Mouse (Mus musculus) intestine, embryonic 15.5 days (tissue): ENCODE data around the gene Zbtb38. TPM values are rescaled to one million over a fixed set of nuclear protein-coding genes. Genes with fewer than 3 reads are reported as not detected.

ENCODE experiments used
- ATAC-seq: fragments of 200-750 bp; cut with Nextera tagmentation; 2 replicates; pipeline ENCODE4 v1.8.0; 2017; ENCODE audit warnings: moderate TSS enrichment, moderate library complexity
- H3K27ac ChIP-seq: fragments of 300-500 bp; sonication (generic); 2 replicates; pipeline ENCODE4 v1.5.1; 2015; ENCODE audit warnings: mild to moderate bottlenecking, inconsistent platforms
- H3K27me3 ChIP-seq: fragments of 300-500 bp; sonication (generic); replicated peaks from 2 replicates; pipeline ENCODE4 v1.6.1; 2015; ENCODE audit warnings: inconsistent platforms
- H3K36me3 ChIP-seq: fragments of 300-500 bp; sonication (generic); 2 replicates; pipeline ENCODE4 v1.6.1; 2015; ENCODE audit warnings: inconsistent platforms
- H3K4me1 ChIP-seq: fragments of 300-500 bp; sonication (generic); replicated peaks from 2 replicates; pipeline ENCODE4 v1.6.1; 2015; ENCODE audit warnings: inconsistent platforms
- H3K4me2 ChIP-seq: fragments of 300-500 bp; sonication (generic); replicated peaks from 2 replicates; pipeline ENCODE4 v1.6.1; 2015; ENCODE audit warnings: mild to moderate bottlenecking, inconsistent platforms
- H3K4me3 ChIP-seq: fragments of 300-500 bp; sonication (generic); replicated peaks from 2 replicates; pipeline ENCODE4 v1.5.1; 2015; ENCODE audit warnings: inconsistent platforms
- H3K9ac ChIP-seq: fragments of 300-500 bp; sonication (generic); 2 replicates; pipeline ENCODE4 v1.6.1; 2015; ENCODE audit warnings: inconsistent platforms
- H3K9me3 ChIP-seq: fragments of 300-500 bp; sonication (generic); 2 replicates; pipeline ENCODE4 v1.6.1; 2016; ENCODE audit warnings: inconsistent platforms
- WGBS: fragments of 180-500 bp; shearing (Covaris S2); methylation state at CpG from one replicate; pipeline ENCODE4 v1.1.7; 2015; 5-methylcytosine and 5-hydroxymethylcytosine counted together
- polyA plus RNA-seq: library from polyadenylated mRNA; unstranded; fragments of >200 nt; fragmentation: Nextera tagmentation; extraction: Ambion mirVana; gene quantifications from 2 replicates; pipeline ENCODE4 v1.2.1, GENCODE M21; 2015

Gene Zbtb38
- polyA plus RNA-seq, 1 experiment from 2014 or later = 22.9 TPM

DNA sequence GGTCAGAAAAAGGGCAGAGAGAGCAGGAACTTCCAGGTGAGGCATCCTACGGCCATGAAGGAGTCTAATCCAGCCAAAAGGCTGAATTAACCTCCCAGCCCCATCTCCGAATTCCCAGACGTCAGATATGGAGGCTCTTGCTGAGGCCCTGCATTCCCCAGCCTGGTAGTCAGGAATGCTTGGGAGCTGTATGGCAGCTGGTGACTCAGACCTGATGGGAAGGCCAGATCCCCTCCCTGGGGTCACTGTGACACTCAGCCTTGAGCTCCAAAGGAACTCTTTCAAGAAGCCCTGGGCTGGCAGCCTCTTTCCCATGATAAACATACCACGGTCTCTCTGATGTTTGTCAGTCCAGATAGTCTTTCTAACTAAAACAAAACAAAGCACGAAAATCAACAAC is 30.6 kb upstream of the Zbtb38 start:
- WGBS = 60% methylated on average over 5 of the region's 5 CpGs
- ATAC-seq = no peak
- Histone ChIP-seq H3K9ac (no peak overlapping the region), H3K9me3 (no peaks in the 10 kb centered on the region), H3K4me1 (0 out of 2 replicates have a peak, but pooled peaks cover 4% of the 10 kb centered on the region), H3K27ac (no peak overlapping the region), H3K36me3 (no peaks in the 10 kb centered on the region), H3K4me3 (no peak overlapping the region), H3K27me3 (no peaks in the 10 kb centered on the region), H3K4me2 (no peak overlapping the region)

DNA sequence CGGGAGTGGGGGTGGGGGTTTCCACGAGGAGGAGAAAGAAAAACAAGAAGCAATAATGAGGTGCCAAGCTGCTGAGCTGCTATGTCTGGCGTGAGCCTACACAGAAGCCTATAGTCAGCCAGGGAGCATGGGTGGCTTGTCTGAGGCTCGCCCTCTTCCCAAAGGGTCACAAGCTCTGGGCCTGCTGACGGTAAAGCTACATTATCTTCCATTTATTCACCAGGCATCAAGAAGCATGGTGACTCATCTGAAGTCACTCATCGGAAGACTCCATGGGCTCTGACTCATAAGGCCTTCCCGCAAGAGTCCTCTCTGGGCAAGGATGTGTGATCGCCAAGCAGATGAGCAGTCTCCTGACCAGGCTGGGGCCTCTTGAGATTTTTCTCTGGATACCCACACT is 29.4 kb upstream of the Zbtb38 start:
- H3K36me3 ChIP-seq = no peaks in the 10 kb centered on the region
- no peak overlapping the region for H3K27ac ChIP-seq
- H3K4me1 ChIP-seq = 0 out of 2 replicates have a peak, but pooled peaks cover 4% of the 10 kb centered on the region
- no peaks in the 10 kb centered on the region for H3K27me3 ChIP-seq
- ATAC-seq = no peak
- no peak overlapping the region for H3K9ac ChIP-seq
- no peak overlapping the region for H3K4me2 ChIP-seq
- WGBS = 80% methylated on average over 8 of the region's 8 CpGs
- no peak overlapping the region for H3K4me3 ChIP-seq
- no peaks in the 10 kb centered on the region for H3K9me3 ChIP-seq

DNA sequence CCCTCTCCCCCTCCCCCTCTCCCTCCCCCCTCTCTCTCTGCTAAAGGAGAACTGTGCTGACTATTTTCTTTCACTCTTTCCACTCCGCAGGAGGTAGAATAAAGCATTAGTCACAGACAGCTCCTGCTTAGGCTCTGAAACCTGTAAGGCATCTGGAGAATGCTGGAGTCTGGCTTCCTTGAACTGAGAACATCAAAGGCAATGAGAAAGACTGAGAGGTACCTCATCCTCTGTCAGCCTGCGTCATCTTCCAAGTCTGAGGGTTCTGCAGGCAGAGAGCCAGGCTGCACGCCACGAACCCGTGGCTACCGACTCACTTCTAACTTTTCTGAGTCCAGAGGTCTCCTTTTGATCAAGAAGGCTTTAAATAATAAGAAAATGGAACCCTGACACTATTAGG is 20.5 kb upstream of the Zbtb38 start:
- no peak overlapping the region for H3K9ac ChIP-seq
- no peaks in the 10 kb centered on the region for H3K36me3 ChIP-seq
- WGBS = 18% methylated on average over 6 of the region's 6 CpGs
- H3K9me3 ChIP-seq = no peaks in the 10 kb centered on the region
- no peak overlapping the region for H3K4me2 ChIP-seq
- no peak overlapping the region for H3K27ac ChIP-seq
- H3K27me3 ChIP-seq = no peaks in the 10 kb centered on the region
- no peaks in the 10 kb centered on the region for H3K4me1 ChIP-seq
- no peak; the same call in 1 of the 2 replicates for ATAC-seq
- no peak overlapping the region for H3K4me3 ChIP-seq

DNA sequence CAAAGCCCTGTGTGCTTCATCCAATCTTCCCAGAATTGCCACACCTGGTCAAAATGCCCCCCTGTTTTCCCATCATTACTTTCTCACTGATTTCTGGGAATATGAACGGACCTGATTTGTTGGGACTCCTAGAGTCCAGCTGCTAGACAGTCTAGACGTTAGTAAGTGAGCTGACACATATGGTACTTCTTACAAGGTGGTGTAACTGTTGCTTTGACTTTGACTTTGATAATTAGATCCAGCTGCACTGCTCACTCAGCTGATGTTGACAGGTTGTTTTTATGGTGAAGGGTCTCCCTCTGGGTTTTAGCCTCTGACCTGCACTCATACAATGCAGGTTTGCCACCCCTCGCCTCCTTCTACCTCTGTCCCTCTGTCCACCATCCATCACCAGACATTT is 17.8 kb upstream of the Zbtb38 start:
- Histone ChIP-seq H3K27ac (no peak overlapping the region), H3K9ac (no peak overlapping the region), H3K9me3 (no peaks in the 10 kb centered on the region), H3K27me3 (no peaks in the 10 kb centered on the region), H3K4me2 (no peak overlapping the region), H3K4me3 (no peak overlapping the region), H3K36me3 (no peaks in the 10 kb centered on the region), H3K4me1 (0 out of 2 replicates have a peak, but pooled peaks cover 1% of the 10 kb centered on the region)
- WGBS = 76% methylated on average over 3 of the region's 3 CpGs
- ATAC-seq = no peak

DNA sequence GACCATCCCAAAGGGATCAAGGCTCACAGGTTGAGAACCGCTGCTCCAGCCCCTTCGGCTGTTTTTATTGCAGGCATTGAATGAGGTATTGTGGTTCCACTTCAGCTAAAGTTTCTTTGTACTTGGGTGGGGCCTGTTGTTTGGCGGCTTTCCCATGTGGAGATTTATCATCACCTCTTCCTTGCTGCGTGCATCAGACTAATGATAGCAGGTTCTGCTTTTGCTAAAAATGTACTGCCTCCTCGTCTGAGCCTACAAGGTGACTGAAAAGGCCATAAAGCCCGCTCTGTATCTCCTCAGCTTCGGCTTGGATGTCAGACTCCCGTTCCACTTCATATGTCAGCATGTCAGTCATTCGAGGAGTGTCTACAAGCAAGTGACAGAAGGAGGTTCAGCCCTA is 17.0 kb upstream of the Zbtb38 start:
- no peak overlapping the region for H3K4me3 ChIP-seq
- 0 out of 2 replicates have a peak, but pooled peaks have one; percentile 18 for ATAC-seq

DNA sequence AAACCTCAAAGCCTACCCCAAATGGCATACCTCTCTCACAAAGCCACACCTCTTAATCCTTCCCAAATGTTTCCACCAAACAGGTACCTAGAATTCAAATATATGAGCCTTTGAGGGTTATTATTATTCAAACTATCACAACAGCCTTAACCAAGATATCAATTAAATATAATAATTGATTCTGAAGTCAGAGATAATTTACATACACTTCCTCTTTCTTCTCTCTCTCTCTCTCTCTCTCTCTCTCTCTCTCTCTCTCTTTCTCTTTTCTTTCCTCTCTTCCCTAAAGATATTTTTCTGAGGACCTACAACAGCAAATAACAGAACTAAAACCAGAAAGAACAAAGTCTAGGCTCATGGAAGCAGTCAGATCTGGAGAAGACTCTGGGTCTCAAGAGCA is 15.2 kb upstream of the Zbtb38 start:
- no peaks in the 10 kb centered on the region for H3K27me3 ChIP-seq
- no peak overlapping the region for H3K9ac ChIP-seq
- 0 out of 2 replicates have a peak, but pooled peaks cover 4% of the 10 kb centered on the region for H3K4me1 ChIP-seq
- ATAC-seq = no peak
- no peak overlapping the region for H3K4me2 ChIP-seq
- H3K4me3 ChIP-seq = no peak overlapping the region
- H3K9me3 ChIP-seq = no peaks in the 10 kb centered on the region
- H3K36me3 ChIP-seq = no peaks in the 10 kb centered on the region
- no peak overlapping the region for H3K27ac ChIP-seq

More for the DNA sequence above, 17.0 kb upstream of the Zbtb38 start:
- H3K27ac ChIP-seq = no peak overlapping the region
- no peaks in the 10 kb centered on the region for H3K36me3 ChIP-seq
- WGBS = 56% methylated on average over 9 of the region's 9 CpGs
- H3K9me3 ChIP-seq = no peaks in the 10 kb centered on the region
- no peak overlapping the region for H3K4me2 ChIP-seq
- H3K27me3 ChIP-seq = no peaks in the 10 kb centered on the region
- no peak overlapping the region for H3K9ac ChIP-seq
- H3K4me1 ChIP-seq = 0 out of 2 replicates have a peak, but pooled peaks cover 4% of the 10 kb centered on the region

DNA sequence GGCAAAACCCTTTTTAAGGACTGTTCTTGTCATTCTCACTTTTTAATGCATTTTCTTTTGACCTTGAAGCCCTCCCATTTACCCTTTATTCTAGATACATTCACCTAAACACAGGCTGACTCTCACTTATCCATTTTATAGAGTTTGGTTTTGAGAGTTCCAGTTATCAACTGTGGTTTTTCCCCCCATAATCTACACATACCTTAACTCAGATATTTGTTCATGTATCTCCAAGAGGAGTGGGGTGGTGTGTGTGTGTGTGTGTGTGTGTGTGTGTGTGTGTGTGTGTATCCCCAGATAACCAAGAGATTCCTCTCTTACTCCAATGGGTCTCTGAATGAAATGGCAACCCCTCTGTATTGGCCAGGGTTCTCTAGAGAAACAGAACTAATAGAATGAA is 13.4 kb upstream of the Zbtb38 start:
- H3K4me2 ChIP-seq = no peak overlapping the region
- H3K9ac ChIP-seq = no peak overlapping the region
- no peak overlapping the region for H3K27ac ChIP-seq
- H3K36me3 ChIP-seq = no peaks in the 10 kb centered on the region
- no peak for ATAC-seq
- H3K27me3 ChIP-seq = no peaks in the 10 kb centered on the region
- no peaks in the 10 kb centered on the region for H3K9me3 ChIP-seq
- 0 out of 2 replicates have a peak, but pooled peaks cover 4% of the 10 kb centered on the region for H3K4me1 ChIP-seq
- H3K4me3 ChIP-seq = no peak overlapping the region

DNA sequence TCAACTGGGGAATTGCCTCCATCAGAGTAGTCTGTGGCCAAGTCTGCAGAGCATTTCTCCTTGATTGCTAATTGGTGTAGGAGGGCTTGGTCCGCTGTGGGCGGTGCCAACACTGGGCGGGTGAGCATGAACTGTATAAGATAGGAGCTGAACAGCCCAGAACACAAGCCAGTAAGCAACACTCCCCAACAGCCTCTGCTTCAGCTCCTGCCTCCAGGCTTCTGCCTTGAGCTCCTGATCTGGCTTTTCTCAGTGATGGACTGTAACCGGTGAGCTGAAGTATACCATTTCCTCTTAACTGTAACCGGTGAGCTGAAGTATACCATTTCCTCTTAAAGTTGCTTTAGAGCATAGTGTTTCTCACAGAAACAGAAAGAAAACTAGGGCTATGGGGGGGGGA is 12.8 kb upstream of the Zbtb38 start:
- 43% methylated on average over 5 of the region's 5 CpGs for whole genome bisulfite sequencing
- Histone ChIP-seq H3K9me3 (no peaks in the 10 kb centered on the region), H3K4me3 (no peak overlapping the region), H3K4me1 (0 out of 2 replicates have a peak, but pooled peaks cover 4% of the 10 kb centered on the region), H3K27me3 (no peaks in the 10 kb centered on the region), H3K9ac (no peak overlapping the region), H3K4me2 (no peak overlapping the region), H3K27ac (no peak overlapping the region), H3K36me3 (no peaks in the 10 kb centered on the region)
- ATAC-seq = peak; percentile 84

DNA sequence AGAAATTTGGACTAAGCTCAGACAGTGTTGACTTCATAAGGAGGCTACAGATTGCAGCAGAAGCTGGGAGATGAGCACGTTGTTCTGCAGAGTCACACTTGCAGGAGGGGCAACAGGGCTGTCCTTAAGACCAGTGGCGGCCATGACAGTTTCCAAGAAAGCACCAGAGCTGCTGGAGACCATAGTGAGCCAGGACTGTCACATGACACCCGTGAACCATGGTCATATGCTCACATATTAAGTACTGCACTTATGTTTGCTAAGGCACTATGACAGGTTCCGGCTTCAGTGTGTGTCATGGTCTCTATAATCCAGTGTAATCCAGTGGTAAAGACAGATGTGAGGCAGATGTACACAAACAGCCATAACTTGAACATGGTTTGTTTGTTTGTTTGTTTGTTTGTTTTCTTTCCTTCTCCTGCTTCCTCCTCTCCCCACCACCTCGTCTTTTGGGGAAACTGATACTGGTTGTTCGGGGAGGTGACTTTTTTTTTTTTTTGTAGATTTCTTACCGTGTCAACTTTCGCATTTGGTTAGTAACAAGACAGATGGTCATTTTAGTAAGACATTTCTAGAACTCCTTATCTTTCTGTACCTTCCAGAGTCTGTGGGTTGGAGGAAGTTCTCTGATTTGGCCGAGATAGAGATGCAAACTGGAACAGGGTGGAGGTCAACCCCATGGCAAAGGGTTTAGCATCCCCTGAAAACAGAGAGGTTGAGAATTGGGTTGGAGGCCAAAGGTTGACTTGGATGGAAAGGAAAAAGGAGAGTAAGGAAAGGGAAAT is 11.4 kb upstream of the Zbtb38 start:
- no peak overlapping the region for H3K4me3 ChIP-seq
- H3K36me3 ChIP-seq = no peaks in the 10 kb centered on the region
- no peak for ATAC-seq
- no peaks in the 10 kb centered on the region for H3K9me3 ChIP-seq
- H3K4me2 ChIP-seq = no peak overlapping the region
- 84% methylated on average over 9 of the region's 9 CpGs for WGBS
- peaks cover 4% of the 10 kb centered on the region; the same call in 1 of the 2 replicates for H3K4me1 ChIP-seq
- no peak overlapping the region for H3K27ac ChIP-seq
- no peak overlapping the region for H3K9ac ChIP-seq
- no peaks in the 10 kb centered on the region for H3K27me3 ChIP-seq

DNA sequence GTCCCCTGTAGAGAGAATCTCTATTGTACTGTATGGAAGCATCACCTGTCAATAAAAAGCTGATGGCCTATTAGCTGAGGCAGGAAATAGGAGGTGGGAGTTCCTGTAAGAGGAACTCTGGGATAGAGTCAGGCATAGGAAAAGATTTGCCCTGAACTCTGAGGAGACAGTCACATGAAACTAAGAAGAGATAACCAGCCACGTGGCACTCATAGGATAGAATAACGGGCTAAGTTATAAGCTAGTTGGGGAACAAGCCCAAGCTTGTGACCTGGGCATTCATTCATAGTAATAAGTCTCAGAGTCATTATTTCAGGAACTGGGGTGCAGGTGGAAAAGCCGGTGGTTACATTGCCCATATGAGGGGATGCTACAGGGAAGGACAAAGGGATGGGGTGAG is 10.4 kb upstream of the Zbtb38 start:
- 96% methylated on average over 3 of the region's 3 CpGs for WGBS
- Histone ChIP-seq H3K4me1 (peaks cover 4% of the 10 kb centered on the region; the same call in 1 of the 2 replicates), H3K27ac (no peak overlapping the region), H3K27me3 (no peaks in the 10 kb centered on the region), H3K4me3 (no peak overlapping the region), H3K4me2 (no peak overlapping the region), H3K9ac (no peak overlapping the region), H3K9me3 (no peaks in the 10 kb centered on the region), H3K36me3 (no peaks in the 10 kb centered on the region)
- ATAC-seq = no peak

DNA sequence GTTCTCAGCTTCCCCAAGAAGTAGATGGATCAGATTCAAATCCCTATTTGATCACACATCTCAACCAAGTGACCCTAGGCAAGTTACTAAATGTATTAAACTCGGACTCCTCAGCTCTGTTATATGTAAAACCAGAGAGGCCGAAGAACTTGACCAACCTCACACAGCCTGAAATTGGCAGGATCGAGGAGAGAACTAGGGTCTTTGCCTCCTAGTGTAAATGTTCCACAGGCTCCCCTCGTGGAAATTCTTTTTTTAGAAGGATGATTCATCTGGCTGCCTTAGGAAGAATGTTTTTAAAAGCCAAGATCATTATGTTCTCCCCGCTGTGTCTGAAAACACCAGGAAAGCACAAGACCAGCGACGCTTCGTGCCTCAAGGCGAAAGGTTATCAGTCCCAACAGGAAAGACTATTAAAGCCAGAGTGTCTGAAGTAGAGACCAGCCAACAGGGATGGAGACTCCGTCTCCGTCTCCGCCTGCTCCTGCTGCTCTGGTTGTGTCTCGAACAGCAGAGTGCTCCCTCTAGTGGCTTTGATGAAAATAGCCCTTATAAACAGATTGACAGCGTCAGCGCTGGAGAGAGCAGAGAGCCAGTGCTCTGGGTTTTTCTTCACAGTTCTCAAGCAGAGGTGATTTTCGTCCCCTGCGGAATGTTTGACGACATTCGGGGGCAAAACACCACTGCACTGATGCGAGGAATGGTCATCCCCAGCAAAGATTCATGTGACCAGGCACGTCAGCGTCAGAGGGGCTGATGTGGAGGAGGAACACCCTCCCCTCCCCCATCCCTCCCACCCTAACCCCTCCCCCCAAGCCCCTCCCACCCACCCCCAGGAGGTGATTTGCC is 6.3 kb upstream of the Zbtb38 start:
- H3K4me2 ChIP-seq = peak overlapping the region; percentile 56
- ATAC-seq = peak; percentile 92
- peaks cover 3% of the 10 kb centered on the region; the same call in 1 of the 2 replicates for H3K4me1 ChIP-seq
- peak overlapping the region; percentile 32 for H3K4me3 ChIP-seq
- H3K36me3 ChIP-seq = no peaks in the 10 kb centered on the region
- no peaks in the 10 kb centered on the region for H3K9me3 ChIP-seq
- no peak overlapping the region; the same call in 1 of the 2 replicates for H3K27ac ChIP-seq
- peak overlapping the region; percentile 41; the same call in 1 of the 2 replicates for H3K9ac ChIP-seq
- H3K27me3 ChIP-seq = no peaks in the 10 kb centered on the region
- WGBS = 9% methylated on average over 22 of the region's 22 CpGs

DNA sequence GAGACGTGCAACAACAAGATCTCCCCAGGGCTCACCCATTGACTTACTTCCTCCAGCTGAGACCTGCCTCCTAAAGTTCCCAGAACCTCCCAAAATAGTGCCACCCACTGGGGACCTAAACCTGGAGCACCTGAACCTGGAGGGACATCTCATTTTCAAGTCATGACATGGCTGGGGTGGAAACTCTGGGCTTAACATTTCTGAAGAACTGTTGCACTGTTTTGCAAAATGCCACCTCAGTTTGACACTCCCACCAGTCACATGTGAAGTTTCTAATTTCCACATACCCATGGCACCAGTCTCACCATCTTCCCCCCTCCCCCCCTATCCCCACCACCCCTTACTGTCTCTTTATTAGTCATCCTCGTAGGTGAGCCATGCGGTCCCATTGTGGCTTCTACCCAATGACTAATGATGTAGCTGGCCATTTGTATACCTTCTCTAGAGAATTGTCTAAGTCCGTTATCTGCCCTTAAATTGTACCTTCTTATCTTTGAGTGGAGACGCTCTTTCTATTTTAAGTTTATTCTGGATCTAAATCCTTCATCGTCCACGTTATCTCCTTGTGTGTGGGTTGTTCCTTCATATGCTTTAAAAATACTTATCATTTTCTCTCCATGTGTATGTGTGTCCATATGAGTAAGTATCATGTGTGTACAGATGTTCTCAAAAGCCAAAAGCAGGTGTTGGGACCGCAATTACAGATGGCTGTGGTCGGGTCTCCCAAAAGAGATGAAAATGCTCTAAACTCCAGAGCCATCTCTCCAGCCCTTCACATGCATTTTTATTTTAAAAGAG is 4.2 kb upstream of the Zbtb38 start:
- no peak overlapping the region for H3K27ac ChIP-seq
- H3K9ac ChIP-seq = no peak overlapping the region
- no peaks in the 10 kb centered on the region for H3K36me3 ChIP-seq
- no peaks in the 10 kb centered on the region for H3K27me3 ChIP-seq
- WGBS = 84% methylated on average over 9 of the region's 9 CpGs
- no peak overlapping the region for H3K4me3 ChIP-seq
- no peak overlapping the region for H3K4me2 ChIP-seq
- ATAC-seq = no peak
- H3K9me3 ChIP-seq = no peaks in the 10 kb centered on the region
- H3K4me1 ChIP-seq = peaks cover 12% of the 10 kb centered on the region; the same call in 1 of the 2 replicates
